Mouse (Mus musculus): Measurements from ENCODE around the gene Kat8. TPM values are rescaled to one million over a fixed set of nuclear protein-coding genes. Genes with fewer than 3 reads are reported as not detected.

Kat8 gene
- total RNA-seq, 4 experiments from 2014 or later, result 20.8 to 30.8 (median 23.0) TPM

Other genes starting within 250 kb of the Kat8 start
- gene Bcl7c, start 203.6 kb upstream of the Kat8 start, total RNA-seq (2022), result 10 to 100 TPM; 33.5 to 36.0 (median 34.1) TPM
- 10 to 100 TPM; 15.2 to 20.3 (median 17.1) TPM for gene Ctf1, start 199.8 kb upstream of the Kat8 start, total RNA-seq (2022)
- gene Ctf2, start 180.3 kb upstream of the Kat8 start, total RNA-seq (2022), result not detected
- 1 to 10 TPM in 2 of 4 experiments, under 1 TPM in 2; 0.92 to 1.6 (median 1.1) TPM for gene Fbxl19, start 168.0 kb upstream of the Kat8 start, total RNA-seq (2022)
- gene Orai3, start 142.7 kb upstream of the Kat8 start, total RNA-seq (2022), result 10 to 100 TPM; 12.2 to 13.6 (median 12.9) TPM
- gene Setd1a, start 135.8 kb upstream of the Kat8 start, total RNA-seq (2022), result 10 to 100 TPM; 16.4 to 22.8 (median 18.6) TPM
- gene Gm49388, start 126.9 kb upstream of the Kat8 start, total RNA-seq (2022), result 1 to 10 TPM; 1.6 to 2.3 (median 2.1) TPM
- 1 to 10 TPM; 1.5 to 4.2 (median 1.9) TPM for gene Hsd3b7, start 111.9 kb upstream of the Kat8 start, total RNA-seq (2022)
- 10 to 100 TPM; 44.5 to 64.1 (median 50.8) TPM for gene Stx4a, start 88.2 kb upstream of the Kat8 start, total RNA-seq (2022)
- gene Stx1b, start 88.0 kb upstream of the Kat8 start, total RNA-seq (2022), result 1 to 10 TPM in 1 of 4 experiments, under 1 TPM in 3; 0.53 to 1.0 (median 0.75) TPM
- gene Zfp646, start 36.3 kb upstream of the Kat8 start, total RNA-seq (2022), result 10 to 100 TPM; 12.2 to 14.5 (median 14.0) TPM
- 1 to 10 TPM; 3.1 to 4.6 (median 4.5) TPM for gene Zfp668, start 35.7 kb upstream of the Kat8 start, total RNA-seq (2022)
- 1 to 10 TPM; 1.5 to 1.8 (median 1.7) TPM for gene Prss53, start 21.5 kb upstream of the Kat8 start, total RNA-seq (2022)
- not detected for gene Gm21974, start 17.1 kb upstream of the Kat8 start, total RNA-seq (2022)
- gene Vkorc1, start 16.9 kb upstream of the Kat8 start, total RNA-seq (2022), result 1 to 10 TPM; 5.3 to 9.9 (median 8.6) TPM
- 100 to 1,000 TPM; 163 to 190 (median 180) TPM for gene Bckdk, start 8.4 kb upstream of the Kat8 start, total RNA-seq (2022)
- not detected for gene Prss8, start 17.6 kb downstream of the Kat8 start, total RNA-seq (2022)
- gene Prss36, start 34.2 kb downstream of the Kat8 start, total RNA-seq (2022), result 1 to 10 TPM; 5.7 to 8.9 (median 7.9) TPM
- gene Fus, start 54.9 kb downstream of the Kat8 start, total RNA-seq (2022), result 10 to 100 TPM; 52.0 to 94.3 (median 70.5) TPM
- gene Pycard, start 81.4 kb downstream of the Kat8 start, total RNA-seq (2022), result under 1 TPM in 3 of 4 experiments, not detected in 1; 0.21 to 0.75 (median 0.43) TPM
- gene Trim72, start 91.4 kb downstream of the Kat8 start, total RNA-seq (2022), result 100 to 1,000 TPM; 204 to 246 (median 223) TPM
- 1 to 10 TPM in 2 of 4 experiments, under 1 TPM in 2; 0.60 to 3.1 (median 1.1) TPM for gene Itgam, start 150.1 kb downstream of the Kat8 start, total RNA-seq (2022)
- gene Gm49368, start 150.2 kb downstream of the Kat8 start, total RNA-seq (2022), result not detected
- under 1 TPM in 2 of 4 experiments, not detected in 2; 0.07 to 0.18 TPM for gene Itgax, start 217.0 kb downstream of the Kat8 start, total RNA-seq (2022)
- under 1 TPM in 1 of 4 experiments, not detected in 3; 0.10 TPM for gene Itgad, start 241.9 kb downstream of the Kat8 start, total RNA-seq (2022)

Measured in gastrocnemius, adult 8-10 months (tissue).